Mouse (Mus musculus): ENCODE results near the gene Gon7.

The Gon7 gene

GRCm38 (mm10) chr12:102705906-102706640 lies 51.5 kb downstream of the Gon7 start:
- DNase-seq (ENCODE audit: low spot score), result no peak

GRCm38 (mm10) chr12:102705216-102705871 lies 52.3 kb downstream of the Gon7 start:
- peak; percentile 76 for DNase-seq (ENCODE audit: low spot score)

GRCm38 (mm10) chr12:102704457-102705198 lies 53.0 kb downstream of the Gon7 start, which contains the start of gene Itpk1:
Itpk1 (minus strand) TSS chr12:102704930.
- no peak for DNase-seq (ENCODE audit: low spot score)

DNA sequence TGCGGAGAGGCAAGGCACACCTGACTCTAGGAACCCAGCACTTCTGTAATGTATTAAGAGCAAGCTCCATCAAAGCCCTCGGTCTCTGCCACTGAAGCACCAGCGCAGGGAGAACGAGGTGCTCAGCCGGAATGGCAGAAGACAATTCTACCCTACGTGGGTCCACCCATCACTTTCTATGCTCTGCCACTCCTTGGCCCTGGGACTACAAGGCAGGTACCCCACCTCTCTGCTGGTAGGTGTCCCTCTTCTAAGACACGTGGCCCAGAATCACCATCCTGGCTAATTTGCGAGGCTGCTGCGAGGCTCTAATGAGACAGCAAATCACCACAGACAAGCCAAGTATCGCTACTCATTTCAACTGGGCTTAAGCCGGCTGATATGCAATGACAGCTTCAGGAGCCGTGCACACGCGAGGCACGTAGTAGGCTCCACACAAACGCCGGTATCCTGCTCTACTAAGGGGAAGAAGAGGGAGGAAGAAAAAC lies 53.6 kb downstream of the Gon7 start:
- no peak for DNase-seq (ENCODE audit: low spot score)

GRCm38 (mm10) chr12:102703441-102703840 lies 54.2 kb downstream of the Gon7 start:
- no peak for DNase-seq (ENCODE audit: low spot score)

Data from urinary bladder, postnatal 10 days (tissue).